Mouse (Mus musculus): Measurements from ENCODE around the gene Mfng. TPM values are rescaled to one million over a fixed set of nuclear protein-coding genes. Genes with fewer than 3 reads are reported as not detected.

Gene Mfng
- 11.9 and 14.5 TPM in 2 replicates for total RNA-seq (2021)
- long read RNA-seq, transcript Mfng-201 (8 exons, 1,865 nt), result major isoform, 14 of 21 reads
- long read RNA-seq, partial matches to known transcripts, result 5 of 21 reads
- long read RNA-seq, other reads (novel, unspliced or antisense), result 2 of 21 reads

- peak; percentile 73 for DNase-seq
These were observed at the start of gene Mfng for GRCm38 (mm10) chr15:78773290-78773729. TSS of gene Mfng (minus strand) at chr15:78773475.

DNA sequence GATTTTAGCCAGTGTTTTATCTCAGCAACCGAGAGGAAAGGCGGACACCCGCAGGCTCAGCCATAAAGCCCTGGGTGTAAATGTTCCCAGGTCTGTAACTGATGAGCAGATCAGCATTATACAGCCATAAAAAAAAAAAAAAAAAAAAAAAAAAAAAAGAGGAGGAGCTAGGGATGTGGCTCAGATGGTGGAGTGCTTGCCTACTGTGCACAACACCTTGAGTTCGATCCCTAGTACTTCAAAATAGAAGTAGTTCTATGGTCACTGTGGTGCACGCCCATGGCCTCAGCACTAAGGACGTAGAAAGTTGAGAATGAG, 42.8 kb upstream of the Mfng start:
- no peak for DNase-seq

GRCm38 (mm10) chr15:78815314-78816073, 42.2 kb upstream of the Mfng start:
- DNase-seq, result no peak

DNA sequence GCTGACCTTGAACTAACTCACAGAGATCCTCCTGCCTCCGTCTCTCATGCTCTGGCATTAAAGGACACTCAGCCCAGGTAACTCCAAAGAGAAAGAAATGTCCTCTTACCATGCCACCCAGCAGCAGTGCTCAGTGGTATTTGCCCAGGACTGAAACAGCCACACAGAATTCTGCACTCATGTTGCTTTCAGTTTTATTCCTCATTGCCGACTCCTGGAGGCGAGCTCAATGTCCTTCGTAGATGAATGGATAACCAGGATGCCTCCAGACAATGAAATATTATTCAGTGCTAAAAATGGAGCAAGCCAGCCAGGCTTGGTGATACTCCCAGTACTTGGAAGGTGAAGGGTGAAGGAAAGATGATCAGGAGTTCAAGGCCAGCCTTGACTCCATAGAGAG, 40.3 kb upstream of the Mfng start:
- DNase-seq, result no peak

GRCm38 (mm10) chr15:78810146-78810545, 36.9 kb upstream of the Mfng start:
- DNase-seq, result no peak

DNA sequence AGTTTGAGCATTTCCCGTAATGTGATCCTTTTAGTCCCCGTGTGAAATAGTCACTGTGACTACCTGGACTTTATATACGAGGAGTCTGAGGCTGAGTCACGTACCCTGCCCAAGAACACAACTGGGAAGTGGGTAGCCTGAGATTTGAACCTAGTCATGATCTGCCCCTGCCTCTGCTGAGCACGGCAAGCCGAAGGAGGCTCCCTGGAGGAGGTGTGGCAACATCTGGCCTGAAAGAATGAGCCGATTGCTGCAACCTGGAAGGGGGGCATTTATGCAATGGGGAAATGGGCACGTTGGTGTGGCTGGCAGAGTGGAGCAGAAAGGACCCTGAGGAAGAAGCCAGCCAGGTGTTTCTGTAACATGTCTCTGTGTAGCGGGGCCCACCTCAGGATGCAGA, 36.5 kb upstream of the Mfng start:
- DNase-seq, result no peak

- no peak for DNase-seq
These were observed 35.7 kb upstream of the Mfng start for GRCm38 (mm10) chr15:78808980-78809379.

GRCm38 (mm10) chr15:78807141-78807540, 33.9 kb upstream of the Mfng start:
- DNase-seq, result peak; percentile 46

- no peak for DNase-seq
These were observed 33.3 kb upstream of the Mfng start for GRCm38 (mm10) chr15:78806614-78807013.

DNA sequence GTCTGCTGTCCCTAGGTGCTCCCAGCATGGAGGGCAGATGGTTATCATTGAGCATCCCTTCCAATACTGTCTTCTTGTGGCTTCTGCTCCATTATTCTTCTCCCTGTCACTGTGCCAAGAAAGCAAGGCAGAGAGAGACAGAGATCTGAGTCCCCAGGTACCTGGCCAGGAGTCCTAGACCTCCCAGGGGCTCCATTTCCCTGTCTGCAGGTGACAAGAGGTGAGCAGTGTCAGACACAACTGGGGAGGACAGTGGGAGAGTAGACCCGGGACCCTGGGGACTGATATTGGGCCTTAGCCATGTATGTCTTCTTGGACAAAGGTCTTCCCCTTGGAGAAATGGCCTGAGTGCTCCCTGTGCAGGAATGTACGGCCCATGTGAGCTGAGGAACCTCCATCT, 32.1 kb upstream of the Mfng start:
- no peak for DNase-seq

DNA sequence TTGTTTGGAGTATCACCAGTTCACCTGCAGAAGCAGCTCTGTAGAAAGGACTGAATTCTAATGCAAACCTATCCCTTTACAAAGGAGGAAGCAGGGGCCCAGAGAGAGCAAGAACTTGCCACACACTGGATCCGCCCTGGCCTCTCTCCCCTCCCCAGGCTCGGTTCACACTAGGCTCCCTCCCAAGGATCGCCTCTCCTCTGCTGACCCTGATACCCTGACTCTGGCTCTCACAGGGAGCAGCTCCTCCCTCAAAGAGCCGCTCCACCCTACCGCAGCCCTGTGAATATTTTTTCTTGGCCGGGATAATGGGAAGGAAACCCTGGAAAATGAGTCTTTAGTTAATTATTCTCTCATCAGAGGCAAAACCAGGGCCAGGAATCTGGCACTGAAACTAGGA, 31.1 kb upstream of the Mfng start:
- no peak for DNase-seq

DNA sequence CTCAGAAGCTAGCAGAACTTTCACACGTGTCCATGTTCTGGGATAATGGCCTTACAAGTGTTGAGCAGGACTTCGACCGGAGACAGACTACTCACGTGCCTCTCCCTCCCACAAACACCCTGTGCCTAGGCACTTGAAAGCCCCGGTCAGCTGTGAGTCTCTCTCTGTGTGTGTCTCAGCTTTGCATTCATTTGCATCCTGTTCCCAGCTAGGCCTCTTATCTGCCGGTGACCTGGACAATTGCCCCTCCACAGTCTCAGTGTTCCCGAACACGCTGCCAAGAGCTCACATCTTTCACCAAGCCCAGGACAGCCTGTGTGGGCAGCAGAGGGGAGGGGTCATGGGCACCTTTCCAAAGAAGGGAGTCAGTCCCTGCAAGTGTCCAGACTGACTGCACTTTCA, 30.2 kb upstream of the Mfng start:
- DNase-seq, result peak; percentile 46

- peak; percentile 66 for DNase-seq
These were observed 29.6 kb upstream of the Mfng start, which contains the start of gene Card10 for GRCm38 (mm10) chr15:78802776-78803391. TSS of gene Card10 (minus strand) at chr15:78803042.

DNA sequence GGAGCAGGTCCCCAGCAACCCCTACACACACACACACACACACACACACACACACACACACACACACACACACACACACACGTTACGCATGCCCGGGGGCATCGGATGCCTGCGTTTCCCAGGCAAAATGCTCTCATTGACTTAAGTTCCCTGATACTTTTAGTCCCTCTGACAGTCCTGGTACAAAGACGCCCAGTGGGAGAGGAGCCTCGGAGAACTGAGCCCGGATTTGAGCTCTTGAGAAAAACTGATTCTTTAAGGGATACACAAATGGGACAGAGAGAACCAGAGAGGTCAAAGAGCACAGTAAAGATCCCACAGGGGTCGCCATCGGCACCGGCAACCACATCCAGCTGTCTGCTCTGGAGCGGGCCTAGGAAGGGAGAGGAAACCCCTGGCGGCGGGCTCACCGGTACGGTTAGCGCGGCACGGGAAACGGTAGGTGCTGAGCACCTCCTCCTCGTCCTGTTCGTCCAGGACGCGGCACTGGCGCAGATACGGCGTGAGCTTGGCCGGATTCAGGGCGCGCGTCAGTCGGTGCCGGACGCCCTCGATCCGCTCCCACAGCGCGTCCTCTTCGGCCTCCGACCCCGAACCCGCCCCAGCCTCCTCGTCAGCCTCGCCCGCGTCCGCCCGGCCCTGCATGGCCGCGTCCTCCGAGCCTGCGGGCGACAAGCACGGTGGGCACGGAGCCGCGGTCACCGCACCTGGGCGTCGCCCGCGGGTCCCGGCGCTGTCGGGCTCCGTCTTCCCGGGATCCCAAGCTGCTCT, 28.9 kb upstream of the Mfng start:
- DNase-seq, result peak; percentile 33

DNA sequence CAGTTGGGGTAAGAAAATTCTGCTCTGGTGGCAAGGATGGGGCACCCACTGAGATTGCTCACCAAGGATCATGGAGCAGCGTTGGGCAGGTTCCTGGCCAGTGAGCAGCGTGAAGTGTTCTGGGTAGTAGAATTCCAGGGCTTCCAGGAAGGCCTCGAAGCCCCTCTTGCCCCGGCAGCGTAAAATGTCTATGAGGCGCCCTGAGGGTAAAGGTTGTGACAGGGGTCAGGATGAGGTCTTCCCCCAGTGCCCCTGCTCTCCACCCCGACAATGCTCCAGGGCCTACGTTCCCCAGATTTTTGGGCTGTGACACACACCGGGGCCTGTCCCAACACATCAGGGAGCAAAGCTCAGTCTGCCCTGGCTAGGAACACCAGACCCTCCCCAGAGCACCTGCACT, 28.3 kb upstream of the Mfng start:
- no peak for DNase-seq

- DNase-seq, result no peak
These were observed 25.8 kb upstream of the Mfng start for GRCm38 (mm10) chr15:78799029-78799428.

DNA sequence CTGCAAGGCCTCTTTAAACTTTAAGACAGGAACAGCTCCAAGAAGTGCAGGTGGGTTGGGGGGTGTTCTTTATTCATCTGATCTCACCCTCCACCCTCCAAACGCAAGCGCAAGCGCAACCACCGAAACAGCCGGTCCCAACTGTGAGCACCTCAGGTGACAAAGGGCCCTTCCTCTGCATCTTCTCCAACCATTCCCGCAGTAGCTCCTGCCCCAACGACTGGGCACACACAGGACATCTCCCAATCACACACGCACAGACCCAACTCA, 23.7 kb upstream of the Mfng start:
- no peak for DNase-seq

DNA sequence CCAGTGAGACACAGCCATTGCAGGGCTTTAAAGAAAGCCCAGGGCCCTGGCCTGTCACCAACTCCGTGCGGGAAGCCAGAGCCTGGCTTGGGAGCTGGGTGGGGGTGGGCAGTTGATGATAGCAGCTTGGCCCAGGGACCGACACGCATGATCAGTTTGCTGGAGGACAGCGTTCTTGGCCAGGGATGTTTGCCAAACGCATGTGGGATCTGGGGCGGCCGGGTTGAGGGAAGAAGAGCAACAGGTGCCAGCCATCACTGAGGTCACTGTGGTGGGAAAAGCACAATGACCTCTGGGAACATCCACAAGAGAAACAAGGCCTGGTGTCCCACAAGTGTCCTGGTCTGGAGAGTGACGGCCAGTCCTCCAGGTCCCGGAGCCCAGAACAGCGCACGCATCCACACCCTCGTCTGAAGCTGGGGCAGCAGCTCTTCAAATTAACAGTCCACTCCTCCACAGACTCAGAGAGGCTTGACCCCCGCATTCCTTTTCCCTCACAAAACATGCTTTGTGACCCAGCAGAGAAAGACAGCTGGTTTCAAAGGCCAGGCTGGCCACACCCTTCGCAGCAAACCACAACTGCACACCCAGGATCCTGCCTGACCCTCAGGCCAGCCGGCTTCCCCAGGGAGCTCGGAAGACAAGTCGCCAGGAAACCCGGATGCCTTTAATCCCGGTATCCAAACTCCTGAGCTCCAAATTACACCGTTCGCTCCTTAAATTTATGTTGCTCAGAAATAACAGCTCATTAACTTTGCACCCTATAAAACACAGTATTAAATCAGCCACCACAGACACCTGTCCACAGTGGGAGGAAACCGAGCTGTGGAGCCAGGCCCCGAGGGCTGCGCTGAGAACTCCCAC, 23.2 kb upstream of the Mfng start:
- DNase-seq, result no peak

DNA sequence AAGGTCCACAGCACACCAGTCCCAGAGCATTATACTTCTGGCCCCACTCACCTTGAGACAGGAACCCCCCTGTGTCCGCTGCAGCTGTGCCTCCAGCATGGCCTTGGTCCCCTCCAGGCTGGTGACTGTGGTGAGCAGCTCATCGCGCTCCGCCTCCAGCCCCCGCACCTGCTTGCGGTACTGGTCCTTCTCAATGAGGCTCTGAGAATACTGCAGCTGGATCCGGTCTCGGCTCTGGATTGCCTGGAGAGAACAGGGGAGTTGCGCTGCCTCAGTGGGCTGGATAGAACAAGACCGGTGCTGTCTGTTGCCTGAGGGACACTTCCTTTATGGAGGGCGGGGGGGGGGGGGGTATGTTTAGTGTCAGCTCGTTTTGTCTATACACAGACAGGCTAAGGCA, 17.7 kb upstream of the Mfng start:
- DNase-seq, result no peak

GRCm38 (mm10) chr15:78790451-78790850, 17.2 kb upstream of the Mfng start:
- peak; percentile 53 for DNase-seq

DNA sequence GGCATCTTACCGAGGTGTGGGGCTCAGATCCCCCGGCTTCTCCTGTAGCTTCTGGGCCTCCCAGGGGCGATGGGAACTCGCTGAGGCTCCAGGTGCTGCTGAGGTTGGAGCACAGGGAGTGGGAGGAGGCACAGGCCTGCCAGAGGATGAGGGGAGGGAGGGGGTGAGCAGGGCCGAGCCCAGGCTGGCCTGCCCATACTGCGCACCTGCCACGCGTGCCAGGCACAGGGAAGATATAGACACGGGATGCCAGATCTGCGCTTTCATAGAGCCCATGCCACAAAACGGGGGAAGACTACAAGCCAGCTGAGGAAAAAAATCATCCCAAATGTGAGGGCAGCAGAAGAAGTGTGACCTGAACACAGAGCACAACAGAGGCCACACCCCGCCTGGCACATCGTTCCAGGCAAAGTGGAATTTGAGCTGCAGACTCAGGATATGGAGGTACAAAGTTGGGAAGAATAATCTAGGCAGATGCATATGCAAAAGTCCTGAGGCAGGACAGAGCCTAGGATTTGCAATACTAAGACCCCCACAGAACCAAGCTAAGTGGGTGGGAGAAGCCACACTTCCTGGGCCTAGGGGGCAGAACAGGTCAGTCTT, 16.5 kb upstream of the Mfng start:
- DNase-seq, result no peak

DNA sequence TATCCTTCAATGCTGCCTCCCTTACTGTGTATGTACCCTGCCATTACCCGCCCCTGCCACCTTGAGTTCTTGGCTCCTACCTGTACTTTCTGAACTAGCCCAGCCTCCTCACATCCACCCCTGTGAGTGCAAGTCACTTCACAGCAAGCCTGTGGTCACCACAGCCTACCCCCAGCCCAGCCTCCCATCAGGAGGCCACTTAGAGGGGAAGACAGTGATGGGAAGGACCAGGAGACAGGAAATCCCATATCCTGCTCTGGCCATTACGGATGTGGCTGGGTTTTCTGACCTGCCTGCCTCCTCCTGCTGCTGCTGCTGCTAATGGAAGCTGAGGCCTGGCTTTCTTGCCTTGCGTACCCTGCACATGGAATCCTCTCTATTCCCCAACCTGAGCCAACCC, 14.8 kb upstream of the Mfng start:
- DNase-seq, result no peak
